Mouse (Mus musculus) small intestine, adult 2 months (tissue): ENCODE results near the gene Adprm. TPM values are rescaled to one million over a fixed set of nuclear protein-coding genes. Genes with fewer than 3 reads are reported as not detected.
A peak's percentile ranks its signal among the peaks of the same experiment; 100 is the strongest.

Experiments used
- H3K27ac ChIP-seq: fragments of 200-500 bp; 2 replicates; pipeline ENCODE4 v1.5.1; 2012; ENCODE audit warnings: low read depth, low read length, control low read depth, inconsistent platforms; ENCODE audit not compliant: insufficient read depth
- H3K27me3 ChIP-seq: fragments of 200-500 bp; 2 replicates; pipeline ENCODE4 v1.6.1; 2012; ENCODE audit warnings: mild to moderate bottlenecking, moderate library complexity, low read length, inconsistent platforms; ENCODE audit not compliant: control insufficient read depth, insufficient read depth
- H3K36me3 ChIP-seq: fragments of 200-500 bp; 2 replicates; pipeline ENCODE4 v1.6.1; 2012; ENCODE audit warnings: mild to moderate bottlenecking, low read length, control low read depth, inconsistent platforms; ENCODE audit not compliant: control insufficient read depth, insufficient read depth
- H3K4me1 ChIP-seq: fragments of 200-500 bp; 2 replicates; pipeline ENCODE4 v1.6.1; 2012; ENCODE audit warnings: low read length, inconsistent platforms, mixed read lengths; ENCODE audit not compliant: control insufficient read depth, insufficient read depth, insufficient read length
- H3K4me3 ChIP-seq: fragments of 200-500 bp; 2 replicates; pipeline ENCODE4 v1.5.1; 2012; ENCODE audit warnings: low read depth, mild to moderate bottlenecking, control low read depth, inconsistent platforms, low read length, moderate library complexity
- CTCF ChIP-seq: fragments of 200-500 bp; IDR thresholded peaks from 2 replicates; pipeline ENCODE4 v1.5.1; 2012; ENCODE audit warnings: low read depth, mild to moderate bottlenecking, control low read depth, inconsistent platforms, low read length, moderate library complexity, mixed read lengths; ENCODE audit not compliant: insufficient replicate concordance, insufficient read length; ENCODE audit errors: extremely low read depth
- POLR2A ChIP-seq: fragments of 200-500 bp; IDR thresholded peaks from 2 replicates; pipeline ENCODE4 v1.6.1; 2012; ENCODE audit warnings: low read depth, mild to moderate bottlenecking, control low read depth, inconsistent platforms, low read length, moderate library complexity
- WGBS: fragments of 180-500 bp; shearing (Covaris S2); methylation state at CpG from one replicate; pipeline ENCODE4 v1.1.7; 2018; 5-methylcytosine and 5-hydroxymethylcytosine counted together
- polyA plus RNA-seq: library from polyadenylated mRNA; depleted of rRNA; stranded (reverse); fragments of >200 nt; gene quantifications from 2 replicates; pipeline ENCODE4 v1.2.3, GENCODE M21; 2012

The Adprm gene
- polyA plus RNA-seq, 1 experiment: 18.2 TPM

GRCm38 (mm10) chr11:67077435-67077834 is 25.0 kb upstream of the Adprm start:
- peaks cover 5% of the 10 kb centered on the region for H3K4me1 ChIP-seq
- H3K36me3 ChIP-seq: no peaks in the 10 kb centered on the region
- 59% methylated on average over 3 of the region's 3 CpGs for WGBS
- no peaks in the 10 kb centered on the region for H3K27me3 ChIP-seq
- H3K27ac ChIP-seq: no peak overlapping the region
- no peak overlapping the region for H3K4me3 ChIP-seq
- TF ChIP-seq CTCF (no peak), POLR2A (no peak)

- Histone ChIP-seq H3K4me1 (peaks cover 6% of the 10 kb centered on the region), H3K36me3 (no peaks in the 10 kb centered on the region)
- WGBS: 80% methylated on average over 5 of the region's 5 CpGs
These were observed 24.4 kb upstream of the Adprm start for GRCm38 (mm10) chr11:67076781-67077180.

GRCm38 (mm10) chr11:67075036-67075435 is 22.6 kb upstream of the Adprm start:
- Histone ChIP-seq H3K27ac (no peak overlapping the region), H3K36me3 (no peaks in the 10 kb centered on the region), H3K4me1 (peaks cover 7% of the 10 kb centered on the region), H3K4me3 (no peak overlapping the region), H3K27me3 (no peaks in the 10 kb centered on the region)
- no peak for TF ChIP-seq CTCF
- TF ChIP-seq POLR2A: no peak
- WGBS: 33% methylated on average over 3 of the region's 3 CpGs

More at GRCm38 (mm10) chr11:67076781-67077180, 24.4 kb upstream of the Adprm start:
- no peak overlapping the region for H3K27ac ChIP-seq
- H3K27me3 ChIP-seq: no peaks in the 10 kb centered on the region
- TF ChIP-seq CTCF: no peak
- no peak for TF ChIP-seq POLR2A
- no peak overlapping the region for H3K4me3 ChIP-seq

- WGBS: 82% methylated on average over 15 of the region's 15 CpGs
- peaks cover 7% of the 10 kb centered on the region for H3K4me1 ChIP-seq
- H3K36me3 ChIP-seq: no peaks in the 10 kb centered on the region
- TF ChIP-seq CTCF: no peak
- TF ChIP-seq POLR2A: no peak
- H3K4me3 ChIP-seq: no peak overlapping the region
- H3K27ac ChIP-seq: peak overlapping the region; percentile 49; the same call in 1 of the 2 replicates
- H3K27me3 ChIP-seq: no peaks in the 10 kb centered on the region
These were observed 20.3 kb upstream of the Adprm start for GRCm38 (mm10) chr11:67072615-67073130.

- no peaks in the 10 kb centered on the region for H3K27me3 ChIP-seq
- no peak overlapping the region for H3K27ac ChIP-seq
- H3K36me3 ChIP-seq: peaks cover 33% of the 10 kb centered on the region
- WGBS: 85% methylated on average over 3 of the region's 3 CpGs
- no peak overlapping the region for H3K4me3 ChIP-seq
- H3K4me1 ChIP-seq: peaks cover 7% of the 10 kb centered on the region
- TF ChIP-seq POLR2A: no peak
- no peak for TF ChIP-seq CTCF
These were observed 15.3 kb upstream of the Adprm start for GRCm38 (mm10) chr11:67067741-67068140.

GRCm38 (mm10) chr11:67062726-67063125 is 10.3 kb upstream of the Adprm start:
- TF ChIP-seq POLR2A (no peak), CTCF (no peak)
- H3K36me3 ChIP-seq: peaks cover 66% of the 10 kb centered on the region
- WGBS: 87% methylated on average over 3 of the region's 3 CpGs

GRCm38 (mm10) chr11:67061311-67061710 is 8.9 kb upstream of the Adprm start:
- Histone ChIP-seq H3K27me3 (no peaks in the 10 kb centered on the region), H3K27ac (no peak overlapping the region), H3K4me3 (no peak overlapping the region), H3K4me1 (no peaks in the 10 kb centered on the region), H3K36me3 (peaks cover 72% of the 10 kb centered on the region)
- 95% methylated on average over 2 of the region's 2 CpGs for WGBS
- no peak for TF ChIP-seq POLR2A
- no peak for TF ChIP-seq CTCF

More at GRCm38 (mm10) chr11:67062726-67063125, 10.3 kb upstream of the Adprm start:
- Histone ChIP-seq H3K27ac (no peak overlapping the region), H3K27me3 (no peaks in the 10 kb centered on the region), H3K4me1 (no peaks in the 10 kb centered on the region), H3K4me3 (no peak overlapping the region)

- Histone ChIP-seq H3K36me3 (peaks cover 43% of the 10 kb centered on the region), H3K27ac (no peak overlapping the region), H3K4me1 (no peaks in the 10 kb centered on the region; the same call in 1 of the 2 replicates), H3K27me3 (no peaks in the 10 kb centered on the region), H3K4me3 (no peak overlapping the region)
- TF ChIP-seq POLR2A: no peak
- TF ChIP-seq CTCF: no peak
- WGBS: 75% methylated on average over 8 of the region's 8 CpGs
These were observed 2.5 kb upstream of the Adprm start for GRCm38 (mm10) chr11:67054754-67055365.
